Mouse (Mus musculus) CD4-positive, CD25-positive, alpha-beta regulatory T cell, adult 2 months (primary cell): ENCODE measurements at regions not wholly inside any gene's neighbourhood (a gene's known extent, or its start where the extent isn't known, plus 50 kb on each side); places are given as distances from the start of the nearest gene placed in this dataset.

Experiments
- DNase-seq: peaks from one replicate; pipeline ENCODE4 v3.0.0-alpha.2; 2012; ENCODE audit warnings: low read depth, low spot score

GRCm38 (mm10) chr10:42131798-42132197 lies 113.6 kb upstream of the Armc2 start:
- DNase-seq, result no peak

GRCm38 (mm10) chr10:42131298-42131697 lies 113.1 kb upstream of the Armc2 start:
- no peak for DNase-seq

- DNase-seq, result no peak
Measured at GRCm38 (mm10) chr10:42127865-42128419, 109.7 kb upstream of the Armc2 start.

- no peak for DNase-seq
Measured at GRCm38 (mm10) chr10:42126816-42127215, 108.6 kb upstream of the Armc2 start.

- no peak for DNase-seq
Measured at GRCm38 (mm10) chr10:42122768-42123635, 104.8 kb upstream of the Armc2 start.

GRCm38 (mm10) chr10:42121984-42122383 lies 103.7 kb upstream of the Armc2 start:
- DNase-seq, result no peak

- no peak for DNase-seq
Measured at GRCm38 (mm10) chr10:42119326-42119725, 101.1 kb upstream of the Armc2 start.

- DNase-seq, result no peak
Measured at GRCm38 (mm10) chr10:42118361-42119188, 100.3 kb upstream of the Armc2 start.

- DNase-seq, result no peak
Measured at GRCm38 (mm10) chr10:42117523-42117922, 99.3 kb upstream of the Armc2 start.

- DNase-seq, result no peak
Measured at GRCm38 (mm10) chr10:42115920-42116298, 97.7 kb upstream of the Armc2 start.

- no peak for DNase-seq
Measured at GRCm38 (mm10) chr10:42115224-42115919, 97.1 kb upstream of the Armc2 start.

- DNase-seq, result no peak
Measured at GRCm38 (mm10) chr10:42110704-42111103, 92.5 kb upstream of the Armc2 start.

- no peak for DNase-seq
Measured at GRCm38 (mm10) chr10:42108294-42109014, 90.2 kb upstream of the Armc2 start.

- DNase-seq, result no peak
Measured at GRCm38 (mm10) chr10:42107437-42108293, 89.4 kb upstream of the Armc2 start.

- DNase-seq, result no peak
Measured at GRCm38 (mm10) chr10:42106611-42107010, 88.4 kb upstream of the Armc2 start.

GRCm38 (mm10) chr10:42105083-42105482 lies 86.8 kb upstream of the Armc2 start:
- DNase-seq, result no peak

GRCm38 (mm10) chr10:42102320-42102719 lies 84.1 kb upstream of the Armc2 start:
- DNase-seq, result no peak

GRCm38 (mm10) chr10:42101096-42101495 lies 82.9 kb upstream of the Armc2 start:
- DNase-seq, result no peak

GRCm38 (mm10) chr10:42096924-42097323 lies 78.7 kb upstream of the Armc2 start:
- DNase-seq, result no peak

- no peak for DNase-seq
Measured at GRCm38 (mm10) chr10:42095986-42096385, 77.7 kb upstream of the Armc2 start.
